Mouse (Mus musculus) left cerebral cortex, adult 2 months (tissue): ENCODE measurements around the gene Rasl12. TPM values are rescaled to one million over a fixed set of nuclear protein-coding genes. Genes with fewer than 3 reads are reported as not detected.

Experiments used
- DNase-seq, 2 experiments: peaks; one replicate each; pipeline ENCODE4 v3.0.0; 2021 to 2022; ENCODE audit warnings: low spot score in 2 of 2, mixed read lengths in 1 of 2; ENCODE audit errors: extremely low spot score in 1 of 2
- H3K27ac ChIP-seq: fragments of 200-600 bp; 2 replicates; pipeline ENCODE4 v1.8.1; 2022
- H3K4me3 ChIP-seq: fragments of 200-600 bp; 2 replicates; pipeline ENCODE4 v1.8.1; 2022
- CTCF ChIP-seq: fragments of 200-600 bp; IDR thresholded peaks from 2 replicates; pipeline ENCODE4 v1.8.1; 2022; ENCODE audit warnings: antibody characterized with exemption, mild to moderate bottlenecking, moderate library complexity
- intact Hi-C: fragments of 180-260 bp; cut with DNase I; formaldehyde crosslinking; loops from one replicate; pipeline ENCODE4 v1.15.1; 2025
- total RNA-seq, 2 experiments: library from RNA; stranded (reverse); gene quantifications; 2 replicates each; pipeline ENCODE4 v1.2.3; 2021

The Rasl12 gene
- total RNA-seq, 2 experiments from 2014 or later, result 2.3 to 3.2 TPM

DNA sequence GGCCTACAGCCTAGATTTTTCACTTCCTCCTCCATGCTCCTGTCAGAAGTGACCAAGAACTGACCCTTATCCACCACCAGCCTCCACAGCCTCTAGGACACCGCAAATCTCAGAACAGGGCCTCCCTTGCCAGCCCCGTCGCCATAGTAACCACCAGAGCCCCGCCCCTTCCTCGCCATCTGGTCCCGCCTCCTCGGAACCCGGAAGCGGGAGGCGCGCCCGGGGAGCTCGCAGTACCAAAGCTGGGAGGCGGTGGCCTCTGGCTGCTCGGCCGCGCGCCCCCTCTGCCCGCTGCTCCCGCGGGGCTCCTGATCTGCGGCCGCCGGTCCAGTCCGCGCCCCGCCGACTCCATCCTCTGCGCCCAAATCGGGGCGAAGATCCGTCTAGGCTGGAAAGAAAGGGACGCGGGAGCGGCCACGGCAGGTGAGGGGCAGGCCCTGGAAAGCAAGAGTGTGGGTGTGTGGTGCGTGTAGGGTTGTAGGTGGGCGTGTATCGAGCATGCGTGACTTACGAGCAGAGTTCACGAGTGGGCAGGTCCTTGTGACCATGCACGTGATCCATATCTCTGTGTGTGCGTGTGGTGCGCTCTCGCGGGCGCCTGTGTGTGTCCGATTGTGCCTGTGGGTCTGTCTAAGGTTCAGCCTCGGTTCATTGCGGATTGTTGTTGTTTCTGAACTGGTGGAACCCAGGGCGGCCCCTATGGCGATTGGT, 62.6 kb downstream of the Rasl12 start, which contains the start of gene Spg21:
Gene Spg21, plus strand, starts transcription at position 216 of the 711 bp plus-strand sequence.
- Histone ChIP-seq H3K27ac (peak within 1 kb of the TSS; percentile 92), H3K4me3 (peak within 1 kb of the TSS; percentile 75)
- peak; percentile 94 to 96 for DNase-seq
- no peak for TF ChIP-seq CTCF
- intact Hi-C loops, result loop anchor here (1.0 to 5.0 kb wide), 2 partner anchors 26 to 121 kb away; partner anchors contain the start of genes Mtfmt and Plekho2

DNA sequence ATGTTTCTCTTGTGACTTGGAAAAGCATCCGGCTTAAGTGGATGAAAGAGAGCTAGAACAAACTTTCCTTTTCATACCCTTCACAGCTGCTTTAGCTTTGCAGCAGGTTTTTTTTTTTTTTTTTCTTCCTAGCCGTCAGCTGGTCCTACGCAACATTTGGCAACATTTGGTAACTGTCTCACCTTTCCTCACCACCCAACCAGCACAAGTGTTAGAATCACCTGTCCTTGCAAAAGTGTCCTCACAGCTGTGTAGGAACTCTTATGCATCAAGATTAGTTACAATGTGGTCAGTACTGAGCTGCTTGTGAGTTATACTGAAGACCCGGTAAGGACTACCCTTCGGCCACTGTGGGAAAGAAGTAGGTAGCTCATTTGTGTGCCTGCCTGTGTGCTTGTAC, 64.2 kb downstream of the Rasl12 start:
- intact Hi-C loops, result loop anchor here (5.0 kb wide), 1 partner anchor 120 kb away; the partner anchor contains the start of gene Plekho2
- Histone ChIP-seq H3K4me3 (no peak overlapping the region), H3K27ac (no peak overlapping the region)
- DNase-seq, result no peak
- no peak for TF ChIP-seq CTCF

DNA sequence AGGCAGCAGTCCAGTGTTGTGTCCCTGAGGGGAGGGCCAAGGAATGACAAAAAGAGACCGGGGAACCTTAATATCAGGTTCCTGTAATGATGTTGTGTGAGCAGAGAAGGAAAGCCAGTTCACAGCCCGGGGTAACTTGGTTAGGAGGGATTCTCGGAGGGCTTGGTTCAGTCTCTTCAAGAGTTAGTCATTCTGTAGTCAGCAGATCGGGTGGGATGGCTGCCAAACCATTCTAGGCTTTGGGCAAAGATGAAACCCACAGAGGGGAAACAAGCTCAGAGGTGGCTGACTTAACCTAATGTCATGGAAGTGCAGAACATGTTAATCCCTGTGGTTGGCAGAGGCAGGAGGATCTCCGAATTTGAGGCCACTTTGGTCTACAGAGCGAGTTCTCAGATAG, 65.9 kb downstream of the Rasl12 start:
- intact Hi-C loops, result loop anchor here (5.0 kb wide), 1 partner anchor 118 kb away; the partner anchor contains the start of gene Plekho2
- no peak overlapping the region for H3K27ac ChIP-seq
- no peak for TF ChIP-seq CTCF
- no peak for DNase-seq
- no peak overlapping the region for H3K4me3 ChIP-seq

Other genes starting within 250 kb of the Rasl12 start
- gene Parp16, start 203.2 kb upstream of the Rasl12 start, total RNA-seq, result 1 to 10 TPM; 3.6 to 4.0 TPM
- under 1 TPM in 1 of 2 experiments, not detected in 1; 0.21 TPM for gene Cilp, start 133.3 kb upstream of the Rasl12 start, total RNA-seq
- gene Clpx, start 104.2 kb upstream of the Rasl12 start, total RNA-seq, result 10 to 100 TPM; 29.6 to 34.5 TPM
- gene Pdcd7, start 52.4 kb upstream of the Rasl12 start, total RNA-seq, result 10 to 100 TPM; 29.3 to 30.9 TPM
- 1 to 10 TPM; 4.5 to 7.4 TPM for gene Ubap1l, start 37.5 kb upstream of the Rasl12 start, total RNA-seq
- gene Kbtbd13, start 6.9 kb upstream of the Rasl12 start, total RNA-seq, result under 1 TPM; 0.14 to 0.25 TPM
- not detected for gene Slc51b, start 24.4 kb downstream of the Rasl12 start, total RNA-seq
- 10 to 100 TPM; 16.1 to 18.0 TPM for gene Mtfmt, start 37.3 kb downstream of the Rasl12 start, total RNA-seq
- 10 to 100 TPM; 25.9 to 30.9 TPM for gene Spg21, start 62.4 kb downstream of the Rasl12 start, total RNA-seq
- 1 to 10 TPM; 2.7 to 3.5 TPM for gene Ankdd1a, start 121.7 kb downstream of the Rasl12 start, total RNA-seq
- 10 to 100 TPM; 13.3 to 15.1 TPM for gene Plekho2, start 181.5 kb downstream of the Rasl12 start, total RNA-seq
- gene Pif1, start 188.7 kb downstream of the Rasl12 start, total RNA-seq, result under 1 TPM; 0.20 to 0.28 TPM
- 1 to 10 TPM; 2.2 to 3.2 TPM for gene Rbpms2, start 231.1 kb downstream of the Rasl12 start, total RNA-seq